Mouse (Mus musculus) neural tube, embryonic 11.5 days (tissue): ENCODE results near the gene Lipa. TPM values are rescaled to one million over a fixed set of nuclear protein-coding genes. Genes with fewer than 3 reads are reported as not detected.

Experiments
- ATAC-seq: fragments of 200-750 bp; cut with Nextera tagmentation; 2 replicates; pipeline ENCODE4 v1.8.0; 2017; ENCODE audit warnings: moderate number of reproducible peaks, mild to moderate bottlenecking, moderate TSS enrichment, moderate library complexity; ENCODE audit not compliant: insufficient read depth, low FRiP score, low TSS enrichment
- DNase-seq: peaks from one replicate; pipeline ENCODE4 v3.0.0-alpha.2; 2015; ENCODE audit warnings: low spot score
- H3K27ac ChIP-seq: fragments of 300-500 bp; sonication (generic); 2 replicates; pipeline ENCODE4 v1.5.1; 2014; ENCODE audit warnings: low read depth, mild to moderate bottlenecking, low read length
- H3K27me3 ChIP-seq: fragments of 300-500 bp; sonication (generic); 2 replicates; pipeline ENCODE4 v1.6.1; 2014; ENCODE audit warnings: mild to moderate bottlenecking, low read length, mixed read lengths; ENCODE audit not compliant: control insufficient read depth, insufficient read depth
- H3K36me3 ChIP-seq: fragments of 300-500 bp; sonication (generic); 2 replicates; pipeline ENCODE4 v1.6.1; 2014; ENCODE audit warnings: mild to moderate bottlenecking, low read length, moderate library complexity, mixed read lengths; ENCODE audit not compliant: control insufficient read depth, insufficient read depth
- H3K4me1 ChIP-seq: fragments of 300-500 bp; sonication (generic); 2 replicates; pipeline ENCODE4 v1.6.1; 2014; ENCODE audit warnings: low read length, mixed read lengths; ENCODE audit not compliant: control insufficient read depth, insufficient read depth
- H3K4me2 ChIP-seq: fragments of 300-500 bp; sonication (generic); 2 replicates; pipeline ENCODE4 v1.6.1; 2014; ENCODE audit warnings: low read depth, mild to moderate bottlenecking, moderate library complexity
- H3K4me3 ChIP-seq: fragments of 300-500 bp; sonication (generic); 2 replicates; pipeline ENCODE4 v1.5.1; 2014; ENCODE audit warnings: low read depth, low read length
- H3K9ac ChIP-seq: fragments of 300-500 bp; sonication (generic); 2 replicates; pipeline ENCODE4 v1.6.1; 2014; ENCODE audit warnings: mild to moderate bottlenecking, low read length
- H3K9me3 ChIP-seq: fragments of 300-500 bp; sonication (generic); 2 replicates; pipeline ENCODE4 v1.6.1; 2016; ENCODE audit warnings: low read length; ENCODE audit not compliant: control insufficient read depth
- WGBS: fragments of 180-500 bp; shearing (Covaris S2); extraction: QIAGEN DNeasy Blood & Tissue Kit; methylation state at CpG from one replicate; pipeline ENCODE4 v1.1.7; 2014; 5-methylcytosine and 5-hydroxymethylcytosine counted together
- polyA plus RNA-seq: library from polyadenylated mRNA; unstranded; fragments of >200 nt; fragmentation: Nextera tagmentation; extraction: Ambion mirVana; gene quantifications from 2 replicates; pipeline ENCODE4 v1.2.1, GENCODE M21; 2014

Lipa gene
- 26.5 and 27.5 TPM in 2 replicates for polyA plus RNA-seq

- under 1% methylated on average over 29 of the region's 29 CpGs for WGBS
- Histone ChIP-seq H3K9ac (peak within 1 kb of the TSS; percentile 66), H3K9me3 (no peaks in the 10 kb centered on the region), H3K27me3 (no peaks in the 10 kb centered on the region), H3K4me3 (peak within 1 kb of the TSS; percentile 61), H3K4me1 (no peaks in the 10 kb centered on the region), H3K27ac (no peak within 1 kb of the TSS), H3K4me2 (peak within 1 kb of the TSS; percentile 79), H3K36me3 (no peaks in the 10 kb centered on the region)
- ATAC-seq (peak; percentile 100), DNase-seq (peak; percentile 87)
Measured at GRCm38 (mm10) chr19:34526941-34527682, at the start of gene Lipa. Gene Lipa (minus strand): TSS chr19:34527474.

DNA sequence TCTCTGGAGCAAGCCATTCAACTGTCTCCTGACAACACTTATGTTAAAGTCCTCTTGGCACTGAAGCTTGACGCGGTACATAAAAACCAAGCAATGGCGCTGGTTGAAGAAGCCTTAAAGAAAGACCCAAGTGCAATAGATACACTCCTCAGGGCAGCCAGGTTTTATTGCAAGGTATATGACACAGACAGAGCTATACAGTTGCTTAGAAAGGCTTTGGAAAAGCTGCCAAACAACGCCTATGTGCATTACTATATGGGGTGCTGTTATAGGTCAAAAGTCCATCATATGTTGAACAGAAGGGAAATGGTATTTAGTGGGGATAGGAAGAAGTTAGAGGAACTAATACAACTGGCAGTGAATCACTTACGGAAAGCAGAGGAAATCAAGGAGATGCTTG lies 46.4 kb upstream of the Lipa start:
- H3K4me2 ChIP-seq, result no peak overlapping the region
- no peak overlapping the region for H3K27ac ChIP-seq
- WGBS, result 94% methylated on average over 5 of the region's 5 CpGs
- H3K4me1 ChIP-seq, result no peaks in the 10 kb centered on the region
- no peak overlapping the region for H3K9ac ChIP-seq
- ATAC-seq, result no peak
- no peak for DNase-seq
- no peaks in the 10 kb centered on the region for H3K9me3 ChIP-seq
- no peak overlapping the region for H3K4me3 ChIP-seq
- no peaks in the 10 kb centered on the region for H3K27me3 ChIP-seq
- H3K36me3 ChIP-seq, result no peaks in the 10 kb centered on the region

DNA sequence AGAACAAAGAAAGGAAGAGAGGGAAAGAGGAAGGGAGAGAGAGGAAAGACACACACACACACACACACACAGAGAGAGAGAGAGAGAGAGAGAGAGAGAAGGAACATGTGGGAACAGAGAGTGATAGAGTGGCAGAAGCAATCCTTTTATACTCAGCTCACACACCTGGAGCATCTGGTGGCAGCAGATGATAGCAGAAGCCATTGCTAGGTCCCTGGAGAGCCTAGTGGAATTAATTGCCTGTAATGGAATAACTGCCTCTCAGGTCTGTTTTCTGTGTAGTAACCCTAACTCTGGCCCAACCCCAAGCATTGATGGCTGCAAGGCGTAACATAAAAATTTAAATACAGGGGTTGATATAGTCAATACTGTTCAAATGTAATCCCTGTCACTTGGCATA lies 43.8 kb upstream of the Lipa start:
- no peak for ATAC-seq
- no peaks in the 10 kb centered on the region for H3K36me3 ChIP-seq
- no peaks in the 10 kb centered on the region for H3K9me3 ChIP-seq
- H3K9ac ChIP-seq, result no peak overlapping the region
- H3K4me3 ChIP-seq, result no peak overlapping the region
- no peak overlapping the region for H3K4me2 ChIP-seq
- DNase-seq, result no peak
- no peak overlapping the region for H3K27ac ChIP-seq
- no peaks in the 10 kb centered on the region for H3K27me3 ChIP-seq
- H3K4me1 ChIP-seq, result no peaks in the 10 kb centered on the region
- 96% methylated on average over 1 of the region's 1 CpGs for WGBS

- H3K4me2 ChIP-seq, result no peak overlapping the region
- H3K36me3 ChIP-seq, result no peaks in the 10 kb centered on the region
- no peak overlapping the region for H3K27ac ChIP-seq
- ATAC-seq, result no peak
- H3K4me3 ChIP-seq, result no peak overlapping the region
- no peaks in the 10 kb centered on the region for H3K9me3 ChIP-seq
- H3K9ac ChIP-seq, result no peak overlapping the region
- H3K4me1 ChIP-seq, result no peaks in the 10 kb centered on the region
- WGBS, result 78% methylated on average over 4 of the region's 4 CpGs
- H3K27me3 ChIP-seq, result no peaks in the 10 kb centered on the region
- DNase-seq, result no peak
Measured at GRCm38 (mm10) chr19:34569896-34570476, 42.7 kb upstream of the Lipa start.

DNA sequence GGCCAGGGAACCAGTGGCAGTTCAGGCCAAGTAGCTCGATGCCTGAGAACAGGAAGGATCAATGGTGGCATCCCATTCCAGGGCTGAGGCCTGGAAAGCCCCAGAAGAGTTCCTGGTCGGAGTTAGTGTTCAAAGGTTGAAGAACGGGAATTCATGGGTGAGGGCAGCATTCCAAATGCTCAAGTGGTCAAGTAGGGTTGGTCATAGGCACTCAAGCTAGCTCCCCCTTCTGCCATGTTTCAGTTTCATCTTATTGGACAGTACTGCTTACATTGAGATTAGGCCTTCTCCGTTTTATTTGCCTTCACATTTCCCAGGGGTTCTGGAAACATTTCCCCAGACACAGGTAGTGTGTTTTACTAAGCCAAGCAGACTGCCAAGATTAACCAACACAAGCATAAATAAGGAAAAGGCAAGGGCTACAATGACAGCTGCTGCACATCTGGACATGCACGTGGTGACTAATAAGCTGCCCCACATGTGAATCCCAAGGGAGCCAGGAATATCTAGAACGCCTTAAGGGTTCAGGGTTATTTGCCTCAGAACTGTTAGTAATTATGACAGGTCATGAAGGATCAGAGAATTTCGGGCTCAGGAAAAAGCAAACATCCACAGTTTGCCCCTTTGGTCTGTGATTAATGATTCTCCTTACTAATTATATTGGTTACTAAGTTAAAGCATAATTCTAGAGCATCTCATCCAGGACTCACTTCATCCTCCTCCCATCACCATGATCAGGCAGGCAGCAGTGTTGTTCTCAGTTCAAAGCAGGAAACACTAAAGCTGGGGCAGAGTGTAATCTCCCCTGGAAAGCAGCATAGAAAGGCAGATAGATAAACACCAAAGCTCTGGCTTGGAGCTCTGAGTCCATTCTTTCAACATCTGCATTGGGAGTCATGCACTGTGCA lies 42.0 kb upstream of the Lipa start:
- DNase-seq, result no peak
- ATAC-seq, result no peak

DNA sequence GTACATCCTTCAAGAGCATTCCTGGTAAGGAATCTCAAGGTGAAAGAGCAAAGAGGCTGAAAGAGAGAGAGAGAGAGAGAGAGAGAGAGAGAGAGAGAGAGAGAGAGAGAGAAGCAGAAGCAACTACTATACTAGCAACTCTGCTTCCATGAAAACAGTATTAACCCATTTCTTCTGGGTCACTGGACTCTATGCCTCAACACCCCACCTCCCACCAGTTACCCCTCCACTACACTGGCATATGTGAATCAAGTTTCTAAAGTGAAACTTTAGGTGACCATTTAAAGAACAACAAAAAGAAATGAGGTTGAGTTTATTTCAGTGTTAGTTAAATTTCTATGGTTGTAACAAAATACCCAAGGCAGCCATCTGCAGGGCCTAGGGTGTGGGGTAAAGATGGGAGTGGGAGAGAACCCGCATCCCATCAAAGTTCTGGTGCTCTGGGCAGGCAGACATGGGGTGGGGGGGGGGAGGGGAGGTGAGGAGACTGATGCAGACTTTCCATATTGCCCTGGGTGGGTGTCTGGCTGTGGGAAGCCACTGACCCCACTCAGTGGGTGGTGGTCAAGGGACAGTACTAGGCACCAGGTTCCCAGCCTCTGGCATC lies 39.0 kb upstream of the Lipa start:
- no peaks in the 10 kb centered on the region for H3K9me3 ChIP-seq
- WGBS, result 72% methylated on average over 1 of the region's 1 CpGs
- H3K4me2 ChIP-seq, result no peak overlapping the region
- no peak overlapping the region for H3K9ac ChIP-seq
- H3K4me1 ChIP-seq, result no peaks in the 10 kb centered on the region
- ATAC-seq, result no peak
- DNase-seq, result no peak
- no peak overlapping the region for H3K27ac ChIP-seq
- H3K27me3 ChIP-seq, result no peaks in the 10 kb centered on the region
- H3K4me3 ChIP-seq, result no peak overlapping the region
- no peaks in the 10 kb centered on the region for H3K36me3 ChIP-seq

More for the DNA sequence above, 42.0 kb upstream of the Lipa start:
- H3K36me3 ChIP-seq, result no peaks in the 10 kb centered on the region
- H3K9me3 ChIP-seq, result no peaks in the 10 kb centered on the region
- H3K4me1 ChIP-seq, result no peaks in the 10 kb centered on the region
- no peaks in the 10 kb centered on the region for H3K27me3 ChIP-seq
- H3K4me2 ChIP-seq, result no peak overlapping the region
- no peak overlapping the region for H3K9ac ChIP-seq
- no peak overlapping the region for H3K4me3 ChIP-seq
- H3K27ac ChIP-seq, result no peak overlapping the region
- 71% methylated on average over 7 of the region's 7 CpGs for WGBS

DNA sequence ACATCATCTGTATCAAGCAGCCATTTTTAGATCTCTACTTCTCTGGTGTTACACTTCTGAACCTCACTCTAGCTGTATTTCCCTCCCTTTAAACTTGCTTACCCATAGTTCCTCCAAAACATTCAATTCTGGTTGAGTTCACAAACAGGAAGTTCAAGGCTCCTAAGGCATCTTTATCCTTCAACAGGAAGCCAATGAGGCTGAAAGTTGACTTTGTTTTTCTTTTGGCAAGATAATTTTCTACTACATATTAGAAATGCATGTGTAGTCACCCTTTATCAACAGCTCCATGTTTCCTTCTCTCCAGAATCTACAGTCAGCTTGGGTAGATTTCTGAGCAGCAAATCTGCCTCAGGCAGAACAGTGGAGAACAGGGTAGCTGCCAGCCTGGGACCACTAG lies 35.3 kb upstream of the Lipa start:
- Histone ChIP-seq H3K27me3 (no peaks in the 10 kb centered on the region), H3K4me3 (no peak overlapping the region), H3K9ac (no peak overlapping the region), H3K36me3 (no peaks in the 10 kb centered on the region), H3K4me1 (no peaks in the 10 kb centered on the region), H3K27ac (no peak overlapping the region), H3K4me2 (no peak overlapping the region), H3K9me3 (no peaks in the 10 kb centered on the region)
- no peak for DNase-seq
- ATAC-seq, result no peak

DNA sequence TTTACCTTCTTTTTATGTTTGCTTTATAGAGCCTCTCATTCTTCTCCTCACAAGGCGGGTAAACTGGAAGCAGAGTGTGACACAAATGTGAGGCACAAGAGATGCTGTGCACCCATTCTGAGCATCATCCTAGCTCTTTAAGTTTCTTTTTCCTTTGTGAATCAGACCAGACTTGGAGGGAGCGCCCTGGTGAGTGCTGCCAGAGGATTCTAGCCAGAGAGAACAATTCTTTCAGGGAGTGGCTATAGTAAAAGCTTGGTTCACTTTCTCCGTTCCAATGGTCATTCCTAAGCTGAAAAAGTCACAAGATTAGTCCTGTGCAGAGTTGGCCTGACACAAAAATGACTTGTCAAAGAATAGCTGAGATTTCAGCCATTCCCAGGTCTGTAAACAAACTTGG lies 29.3 kb upstream of the Lipa start:
- H3K4me1 ChIP-seq, result no peaks in the 10 kb centered on the region
- H3K4me2 ChIP-seq, result no peak overlapping the region
- no peaks in the 10 kb centered on the region for H3K36me3 ChIP-seq
- no peaks in the 10 kb centered on the region for H3K27me3 ChIP-seq
- ATAC-seq (no peak), DNase-seq (no peak)
- no peak overlapping the region for H3K9ac ChIP-seq
- H3K9me3 ChIP-seq, result no peaks in the 10 kb centered on the region
- H3K27ac ChIP-seq, result no peak overlapping the region
- H3K4me3 ChIP-seq, result no peak overlapping the region
- WGBS, result 79% methylated on average over 3 of the region's 3 CpGs
